Mouse (Mus musculus): ENCODE results near the gene Clec12a. TPM values are rescaled to one million over a fixed set of nuclear protein-coding genes. Genes with fewer than 3 reads are reported as not detected.

The Clec12a gene
- total RNA-seq, 1 experiment from 2014 or later, result 59.1 TPM

Other genes with a start within 250 kb of the Clec12a start
- gene Clec2e, start 241.8 kb upstream of the Clec12a start, total RNA-seq (2017), result 0.23 and 0.25 TPM in 2 replicates
- 513 and 543 TPM in 2 replicates for gene Clec2d, start 162.1 kb upstream of the Clec12a start, total RNA-seq (2017)
- 295 and 306 TPM in 2 replicates for gene Cd69, start 67.3 kb upstream of the Clec12a start, total RNA-seq (2017)
- 0.37 TPM in 1 of 2 replicates, not detected in the other for gene 4922502D21Rik, start 10.9 kb upstream of the Clec12a start, total RNA-seq (2017)
- gene Clec12b, start 43.2 kb downstream of the Clec12a start, total RNA-seq (2017), result 1.2 and 1.7 TPM in 2 replicates
- 32.7 and 39.8 TPM in 2 replicates for gene Clec1b, start 54.6 kb downstream of the Clec12a start, total RNA-seq (2017)
- 4.3 and 5.4 TPM in 2 replicates for gene Clec9a, start 66.2 kb downstream of the Clec12a start, total RNA-seq (2017)
- 3.6 and 4.3 TPM in 2 replicates for gene Clec1a, start 109.3 kb downstream of the Clec12a start, total RNA-seq (2017)
- gene Olr1, start 164.5 kb downstream of the Clec12a start, total RNA-seq (2017), result 0.49 and 2.2 TPM in 2 replicates
- gene Tmem52b, start 169.9 kb downstream of the Clec12a start, total RNA-seq (2017), result 1.5 TPM in 1 of 2 replicates, not detected in the other
- gene Gabarapl1, start 190.5 kb downstream of the Clec12a start, total RNA-seq (2017), result 9.6 and 10.1 TPM in 2 replicates
- 3.6 and 3.7 TPM in 2 replicates for gene Klre1, start 235.2 kb downstream of the Clec12a start, total RNA-seq (2017)
- gene Klrd1, start 249.1 kb downstream of the Clec12a start, total RNA-seq (2017), result 25.5 and 29.5 TPM in 2 replicates